Mouse (Mus musculus): Measurements from ENCODE around the gene Stxbp6. TPM values are rescaled to one million over a fixed set of nuclear protein-coding genes. Genes with fewer than 3 reads are reported as not detected.

The Stxbp6 gene
- polyA plus RNA-seq, 1 experiment, result not detected

DNA sequence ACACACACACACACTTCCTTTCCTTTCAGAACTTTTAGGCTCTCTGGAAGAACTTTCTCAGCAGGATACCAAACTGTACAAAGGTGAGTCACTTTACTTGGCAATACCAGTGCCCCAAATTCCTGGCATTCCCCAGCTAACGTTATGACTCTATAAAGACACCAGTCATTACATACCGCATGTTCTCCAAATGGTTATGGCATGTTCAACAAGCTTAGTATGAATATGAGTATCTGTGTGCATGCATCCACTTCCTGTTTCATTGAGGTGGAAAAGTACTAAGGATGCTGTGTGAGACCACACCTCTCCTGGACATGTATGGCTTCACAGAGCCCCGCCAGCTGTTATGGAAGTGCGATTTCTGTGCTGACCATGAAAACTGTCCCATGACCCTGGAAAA is 27.3 kb downstream of the Stxbp6 start:
- H3K27me3 ChIP-seq (ENCODE audit: control insufficient read depth, insufficient read depth, insufficient read length), result no peaks in the 10 kb centered on the region
- H3K4me3 ChIP-seq, result no peak overlapping the region
- TF ChIP-seq SRF (IDR thresholded peaks at IDR 0.05; ENCODE audit: control insufficient read depth, insufficient read length, low read depth), result no peak
- no peak for TF ChIP-seq TCF3 (IDR thresholded peaks at IDR 0.05; ENCODE audit: insufficient read length, low read depth)
- TF ChIP-seq MYOG (IDR thresholded peaks at IDR 0.05; ENCODE audit: control insufficient read depth in 1 of 3, insufficient read depth in 1 of 3, insufficient read length in 2 of 3, low read depth in 2 of 3), result no peak
- no peak for TF ChIP-seq MYOD1 (IDR thresholded peaks at IDR 0.05; ENCODE audit: control insufficient read depth in 1 of 3, insufficient read length in 2 of 3, low read depth in 2 of 3)
- TF ChIP-seq CEBPB (IDR thresholded peaks at IDR 0.05; ENCODE audit: insufficient read depth, poor library complexity, severe bottlenecking), result no peak
- no peak for TF ChIP-seq REST (IDR thresholded peaks at IDR 0.05; ENCODE audit: insufficient read depth, insufficient read length)
- H3K4me2 ChIP-seq (ENCODE audit: low read depth), result peak overlapping the region; percentile 24
- H3K79me2 ChIP-seq (ENCODE audit: control insufficient read depth, insufficient read depth), result no peaks in the 10 kb centered on the region
- no peaks in the 10 kb centered on the region for H3K36me3 ChIP-seq (ENCODE audit: control insufficient read depth, insufficient read depth)
- H3ac ChIP-seq (ENCODE audit: control insufficient read depth, insufficient read length), result no peak overlapping the region

GRCm38 (mm10) chr12:45044581-45044980 is 29.9 kb downstream of the Stxbp6 start:
- Histone ChIP-seq H3ac (ENCODE audit: control insufficient read depth, insufficient read length) (no peak overlapping the region), H3K27me3 (ENCODE audit: control insufficient read depth, insufficient read depth, insufficient read length) (no peaks in the 10 kb centered on the region), H3K4me2 (ENCODE audit: low read depth) (no peak overlapping the region), H3K79me2 (ENCODE audit: control insufficient read depth, insufficient read depth) (no peaks in the 10 kb centered on the region), H3K36me3 (ENCODE audit: control insufficient read depth, insufficient read depth) (no peaks in the 10 kb centered on the region), H3K4me3 (no peak overlapping the region)
- TF ChIP-seq MYOG (IDR thresholded peaks at IDR 0.05; ENCODE audit: control insufficient read depth in 1 of 3, insufficient read depth in 1 of 3, insufficient read length in 2 of 3, low read depth in 2 of 3) (no peak), CEBPB (IDR thresholded peaks at IDR 0.05; ENCODE audit: insufficient read depth, poor library complexity, severe bottlenecking) (no peak), TCF3 (IDR thresholded peaks at IDR 0.05; ENCODE audit: insufficient read length, low read depth) (no peak), USF1 (IDR thresholded peaks at IDR 0.05; ENCODE audit: low read depth) (no peak), SRF (IDR thresholded peaks at IDR 0.05; ENCODE audit: control insufficient read depth, insufficient read length, low read depth) (no peak)

- no peak overlapping the region for H3ac ChIP-seq (ENCODE audit: control insufficient read depth, insufficient read length)
- H3K4me3 ChIP-seq, result no peak overlapping the region
- no peaks in the 10 kb centered on the region for H3K36me3 ChIP-seq (ENCODE audit: control insufficient read depth, insufficient read depth)
- TF ChIP-seq SRF (IDR thresholded peaks at IDR 0.05; ENCODE audit: control insufficient read depth, insufficient read length, low read depth) (no peak), TCF3 (IDR thresholded peaks at IDR 0.05; ENCODE audit: insufficient read length, low read depth) (no peak), REST (IDR thresholded peaks at IDR 0.05; ENCODE audit: insufficient read depth, insufficient read length) (no peak), MAX (IDR thresholded peaks at IDR 0.05; ENCODE audit: low read depth) (no peak), USF1 (IDR thresholded peaks at IDR 0.05; ENCODE audit: low read depth) (no peak), MYOG (IDR thresholded peaks at IDR 0.05; ENCODE audit: control insufficient read depth in 1 of 3, insufficient read depth in 1 of 3, insufficient read length in 2 of 3, low read depth in 2 of 3) (no peak), POLR2A (IDR thresholded peaks at IDR 0.05; ENCODE audit: insufficient read length, low read depth) (no peak), POLR2AphosphoS2 (IDR thresholded peaks at IDR 0.05; ENCODE audit: insufficient read length, low read depth) (no peak), CEBPB (IDR thresholded peaks at IDR 0.05; ENCODE audit: insufficient read depth, poor library complexity, severe bottlenecking) (no peak), TCF12 (IDR thresholded peaks at IDR 0.05; ENCODE audit: insufficient read depth, poor library complexity, severe bottlenecking) (no peak)
- no peak overlapping the region for H3K4me2 ChIP-seq (ENCODE audit: low read depth)
- H3K27me3 ChIP-seq (ENCODE audit: control insufficient read depth, insufficient read depth, insufficient read length), result no peaks in the 10 kb centered on the region
- no peaks in the 10 kb centered on the region for H3K79me2 ChIP-seq (ENCODE audit: control insufficient read depth, insufficient read depth)
Observed at GRCm38 (mm10) chr12:45042591-45043091, 31.9 kb downstream of the Stxbp6 start.

GRCm38 (mm10) chr12:45037496-45037895 is 37.0 kb downstream of the Stxbp6 start:
- no peak overlapping the region for H3K4me3 ChIP-seq
- H3K79me2 ChIP-seq (ENCODE audit: control insufficient read depth, insufficient read depth), result no peaks in the 10 kb centered on the region
- no peak overlapping the region for H3ac ChIP-seq (ENCODE audit: control insufficient read depth, insufficient read length)
- no peaks in the 10 kb centered on the region for H3K27me3 ChIP-seq (ENCODE audit: control insufficient read depth, insufficient read depth, insufficient read length)
- H3K4me2 ChIP-seq (ENCODE audit: low read depth), result no peak overlapping the region
- TF ChIP-seq TCF12 (IDR thresholded peaks at IDR 0.05; ENCODE audit: insufficient read depth, poor library complexity, severe bottlenecking) (no peak), USF1 (IDR thresholded peaks at IDR 0.05; ENCODE audit: low read depth) (no peak), POLR2A (IDR thresholded peaks at IDR 0.05; ENCODE audit: insufficient read length, low read depth) (no peak), MAX (IDR thresholded peaks at IDR 0.05; ENCODE audit: low read depth) (no peak), E2F4 (IDR thresholded peaks at IDR 0.05; ENCODE audit: insufficient read depth) (no peak), CEBPB (IDR thresholded peaks at IDR 0.05; ENCODE audit: insufficient read depth, poor library complexity, severe bottlenecking) (no peak), POLR2AphosphoS2 (IDR thresholded peaks at IDR 0.05; ENCODE audit: insufficient read length, low read depth) (no peak), MYOG (IDR thresholded peaks at IDR 0.05; ENCODE audit: control insufficient read depth in 1 of 3, insufficient read depth in 1 of 3, insufficient read length in 2 of 3, low read depth in 2 of 3) (no peak), TCF3 (IDR thresholded peaks at IDR 0.05; ENCODE audit: insufficient read length, low read depth) (no peak), MYOD1 (IDR thresholded peaks at IDR 0.05; ENCODE audit: control insufficient read depth in 1 of 3, insufficient read length in 2 of 3, low read depth in 2 of 3) (no peak)
- H3K36me3 ChIP-seq (ENCODE audit: control insufficient read depth, insufficient read depth), result no peaks in the 10 kb centered on the region

GRCm38 (mm10) chr12:45037091-45037490 is 37.4 kb downstream of the Stxbp6 start:
- Histone ChIP-seq H3K4me2 (ENCODE audit: low read depth) (no peak overlapping the region), H3ac (ENCODE audit: control insufficient read depth, insufficient read length) (no peak overlapping the region), H3K4me3 (no peak overlapping the region), H3K36me3 (ENCODE audit: control insufficient read depth, insufficient read depth) (no peaks in the 10 kb centered on the region), H3K79me2 (ENCODE audit: control insufficient read depth, insufficient read depth) (no peaks in the 10 kb centered on the region), H3K27me3 (ENCODE audit: control insufficient read depth, insufficient read depth, insufficient read length) (no peaks in the 10 kb centered on the region)
- no peak for TF ChIP-seq POLR2AphosphoS2 (IDR thresholded peaks at IDR 0.05; ENCODE audit: insufficient read length, low read depth)
- TF ChIP-seq SRF (IDR thresholded peaks at IDR 0.05; ENCODE audit: control insufficient read depth, insufficient read length, low read depth), result no peak
- no peak for TF ChIP-seq USF1 (IDR thresholded peaks at IDR 0.05; ENCODE audit: low read depth)
- TF ChIP-seq POLR2A (IDR thresholded peaks at IDR 0.05; ENCODE audit: insufficient read length, low read depth), result no peak
- TF ChIP-seq MAX (IDR thresholded peaks at IDR 0.05; ENCODE audit: low read depth), result no peak
- no peak for TF ChIP-seq MYOG (IDR thresholded peaks at IDR 0.05; ENCODE audit: control insufficient read depth in 1 of 3, insufficient read depth in 1 of 3, insufficient read length in 2 of 3, low read depth in 2 of 3)
- no peak for TF ChIP-seq MYOD1 (IDR thresholded peaks at IDR 0.05; ENCODE audit: control insufficient read depth in 1 of 3, insufficient read length in 2 of 3, low read depth in 2 of 3)
- no peak for TF ChIP-seq CEBPB (IDR thresholded peaks at IDR 0.05; ENCODE audit: insufficient read depth, poor library complexity, severe bottlenecking)
- no peak for TF ChIP-seq E2F4 (IDR thresholded peaks at IDR 0.05; ENCODE audit: insufficient read depth)
- no peak for TF ChIP-seq REST (IDR thresholded peaks at IDR 0.05; ENCODE audit: insufficient read depth, insufficient read length)
- no peak for TF ChIP-seq TCF12 (IDR thresholded peaks at IDR 0.05; ENCODE audit: insufficient read depth, poor library complexity, severe bottlenecking)
- TF ChIP-seq TCF3 (IDR thresholded peaks at IDR 0.05; ENCODE audit: insufficient read length, low read depth), result no peak
